Mouse (Mus musculus) heart, adult 18-20 months (tissue): ENCODE data around the gene Ccdc60. TPM values are rescaled to one million over a fixed set of nuclear protein-coding genes. Genes with fewer than 3 reads are reported as not detected.
A peak's percentile ranks its signal among the peaks of the same experiment; 100 is the strongest.
"Not testable (repeated sequence)": the region's sequence is repeated elsewhere in the genome, so short reads cannot be mapped to it uniquely, and the experiment has no call there.

Experiments
- DNase-seq, 2 experiments: peaks; one replicate each; pipeline ENCODE4 v3.0.0; 2021 to 2022; ENCODE audit warnings: mixed read lengths in 1 of 2
- long read RNA-seq, 2 experiments: library from polyadenylated mRNA; stranded (forward); transcript quantifications; one replicate each; pipeline ENCODE4 v2.0.0; 2021
- total RNA-seq, 2 experiments: library from RNA; stranded (reverse); gene quantifications; 2 replicates each; pipeline ENCODE4 v1.2.3; 2021

Gene Ccdc60
- total RNA-seq, result under 1 TPM in 1 of 2 experiments, not detected in 1; 0.08 TPM
- long read RNA-seq, experiment 1, result 0 reads
- long read RNA-seq, experiment 2, result 0 reads

DNA sequence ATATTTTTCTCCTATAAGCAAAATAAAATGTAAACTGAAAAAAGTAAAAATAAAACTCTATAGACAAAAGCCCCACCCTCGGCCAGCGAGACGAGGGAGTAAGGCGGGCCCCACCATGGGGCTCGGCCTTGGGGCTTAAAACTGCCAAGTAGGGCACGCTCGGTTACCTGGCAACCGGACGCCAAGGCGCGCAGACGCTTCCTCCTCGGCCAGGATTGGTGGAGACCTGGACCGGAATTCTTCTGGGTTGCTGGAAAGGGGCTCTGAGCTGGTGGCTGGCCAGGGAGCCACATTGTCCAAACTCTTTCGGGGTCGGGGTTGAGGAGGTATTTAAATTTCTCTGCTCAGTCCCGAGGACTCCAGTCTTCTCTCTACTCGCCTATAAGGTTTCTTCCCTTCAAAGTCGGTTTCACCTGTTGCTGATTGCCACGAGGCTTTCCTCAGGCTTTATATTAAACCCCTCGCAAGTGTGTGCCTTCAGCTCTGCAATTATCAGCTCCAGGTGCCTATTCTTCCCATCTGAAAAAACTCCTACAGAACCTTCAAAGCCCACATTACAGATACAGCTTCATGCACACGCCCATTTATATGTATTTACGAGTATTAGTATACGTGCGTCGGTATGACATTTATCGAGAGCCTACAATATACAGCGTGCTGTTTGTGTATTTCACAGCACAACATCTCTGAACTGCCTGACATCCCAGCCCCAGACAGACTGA, at the start of gene Ccdc60:
Ccdc60 (minus strand) TSS at position 137 of the 722 bp plus-strand sequence.
- DNase-seq, result no peak

DNA sequence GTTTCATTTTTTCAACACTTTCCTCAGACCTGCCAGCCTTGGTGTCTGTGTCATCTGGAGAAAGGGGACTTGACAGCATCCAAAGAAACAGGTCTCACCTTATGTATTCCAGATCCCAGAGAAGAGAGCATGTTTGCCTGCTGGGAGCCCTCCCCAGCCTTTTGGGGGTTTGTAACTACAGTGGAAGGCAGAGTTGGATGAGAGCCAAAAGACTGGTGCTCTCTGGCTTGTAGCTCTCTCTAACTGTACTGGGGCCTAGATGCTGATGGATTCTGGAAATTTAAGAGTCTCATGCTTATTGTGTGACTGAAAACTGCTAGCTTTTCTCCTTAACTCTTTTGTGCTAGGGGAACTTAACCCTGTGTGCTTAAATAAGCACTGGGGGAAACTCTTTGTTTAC, 47.4 kb upstream of the Ccdc60 start:
- no peak for DNase-seq

DNA sequence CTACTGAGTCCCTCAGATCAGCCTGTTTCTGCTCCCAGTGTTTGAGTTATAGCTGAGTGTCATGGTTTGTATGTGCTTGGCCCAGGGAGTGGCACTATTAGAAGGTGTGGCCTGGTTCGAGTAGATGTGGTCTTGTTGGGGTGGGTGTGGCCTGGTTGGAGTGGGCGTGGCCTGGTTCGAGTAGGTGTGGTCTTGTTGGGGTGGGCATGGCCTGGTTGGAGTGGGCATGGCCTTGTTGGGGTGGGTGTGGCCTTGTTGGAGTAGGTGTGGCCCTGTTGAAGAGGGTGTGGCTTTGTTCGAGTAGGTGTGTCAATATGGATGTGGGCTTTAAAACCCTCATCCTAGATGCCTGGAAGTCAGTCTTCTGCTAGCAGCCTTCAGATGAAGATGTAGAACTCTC, 40.1 kb upstream of the Ccdc60 start:
- DNase-seq, result no peak

DNA sequence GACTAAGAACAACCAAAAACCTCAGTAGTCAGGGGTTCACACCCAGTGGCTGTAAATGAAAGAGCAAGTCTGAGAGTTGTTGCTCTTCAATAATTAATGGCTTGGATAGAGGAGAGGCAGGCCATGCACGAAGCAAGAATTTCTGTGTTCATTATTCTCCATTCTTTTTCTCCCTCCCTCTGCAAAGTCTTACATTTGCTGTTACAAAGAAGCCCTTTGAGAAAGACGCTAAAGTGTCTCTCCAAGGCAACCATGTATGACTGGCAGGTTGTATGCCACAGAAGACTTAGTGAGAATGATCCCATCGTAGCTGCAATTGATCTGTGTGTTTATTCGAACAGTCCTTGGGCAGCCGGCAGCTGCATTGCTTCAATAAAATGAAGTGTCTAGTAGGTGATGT, 34.6 kb upstream of the Ccdc60 start:
- no peak for DNase-seq

DNA sequence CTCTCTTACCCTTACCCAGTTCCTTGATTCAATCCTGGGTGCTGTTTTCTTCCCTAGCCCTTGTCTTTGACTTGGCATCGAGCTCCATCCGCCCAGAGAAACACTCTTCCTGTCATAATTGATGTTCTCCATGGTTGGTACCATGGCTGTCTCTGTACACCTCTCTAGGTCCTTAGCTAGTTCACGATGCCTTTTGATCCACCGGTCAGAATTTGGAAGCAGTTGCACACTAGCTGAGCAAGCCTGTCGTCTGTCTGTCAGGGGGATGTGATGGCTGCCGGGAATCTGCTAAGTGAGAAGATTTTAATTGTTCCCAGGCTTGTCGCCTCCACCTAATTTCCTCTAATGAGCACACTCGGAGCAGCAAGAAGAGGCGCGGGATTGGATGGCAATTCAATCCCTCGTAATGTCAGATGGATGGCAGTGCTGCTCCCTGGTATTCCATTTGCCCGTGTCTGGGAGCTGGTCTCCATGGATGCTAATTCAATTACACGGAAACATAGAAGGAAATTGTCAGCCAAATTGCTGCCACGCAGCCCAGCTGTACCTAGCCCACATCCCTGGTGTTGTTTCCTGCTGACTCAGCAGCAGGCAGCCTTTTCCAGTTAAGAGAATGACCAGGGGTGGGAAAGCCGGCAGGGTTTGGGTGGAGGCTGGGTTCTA, 33.7 kb upstream of the Ccdc60 start:
- DNase-seq, result no peak

DNA sequence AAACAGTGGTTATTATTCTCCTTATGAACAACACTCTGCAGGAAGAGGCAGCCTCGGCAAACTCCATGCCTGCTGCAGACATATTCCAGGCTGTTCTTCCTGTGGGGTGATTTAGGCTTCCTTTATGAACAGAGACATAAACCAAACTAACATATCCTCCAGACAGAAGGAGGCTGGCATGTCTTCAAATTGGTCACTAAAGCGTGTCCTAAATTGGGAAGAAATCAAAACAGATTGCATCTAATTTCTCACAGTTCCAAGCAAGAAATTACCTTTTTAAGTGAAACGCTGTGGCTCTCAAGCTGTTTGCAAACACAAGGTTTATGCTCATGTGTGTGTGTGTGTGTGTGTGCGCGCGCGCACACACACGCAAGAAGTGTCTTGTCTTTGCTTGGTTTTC, 24.9 kb upstream of the Ccdc60 start:
- no peak for DNase-seq

DNA sequence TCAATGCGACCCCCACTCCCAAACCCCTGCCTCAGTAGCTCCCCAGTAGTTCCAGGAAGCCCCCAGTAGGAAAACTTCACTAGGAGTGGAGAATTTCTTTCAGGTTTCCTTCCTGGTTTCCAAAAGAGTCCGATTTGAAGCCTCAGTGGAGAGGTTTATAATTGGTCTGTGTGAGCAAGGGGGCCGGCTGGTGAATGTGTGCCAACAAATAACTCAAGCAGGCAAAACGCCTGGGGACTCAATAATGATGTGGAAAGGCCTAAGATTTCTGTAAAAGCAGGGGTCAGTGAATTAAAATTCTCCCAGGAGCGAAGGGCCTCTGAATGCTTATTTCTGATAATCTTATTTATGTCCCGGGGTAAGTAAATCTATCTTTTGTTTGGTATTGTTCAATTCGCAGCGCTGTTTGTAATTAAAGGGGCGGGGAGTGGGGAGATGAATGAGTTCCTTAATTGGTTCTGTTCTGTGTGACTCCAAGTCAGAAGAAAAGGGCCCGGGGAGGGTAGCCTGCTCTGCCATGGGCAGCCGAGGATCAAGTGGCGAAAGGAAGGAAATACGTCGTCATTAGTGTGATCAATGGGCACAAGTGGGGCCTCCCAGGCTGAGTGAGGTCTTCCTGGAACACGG, 23.4 kb upstream of the Ccdc60 start:
- no peak for DNase-seq

DNA sequence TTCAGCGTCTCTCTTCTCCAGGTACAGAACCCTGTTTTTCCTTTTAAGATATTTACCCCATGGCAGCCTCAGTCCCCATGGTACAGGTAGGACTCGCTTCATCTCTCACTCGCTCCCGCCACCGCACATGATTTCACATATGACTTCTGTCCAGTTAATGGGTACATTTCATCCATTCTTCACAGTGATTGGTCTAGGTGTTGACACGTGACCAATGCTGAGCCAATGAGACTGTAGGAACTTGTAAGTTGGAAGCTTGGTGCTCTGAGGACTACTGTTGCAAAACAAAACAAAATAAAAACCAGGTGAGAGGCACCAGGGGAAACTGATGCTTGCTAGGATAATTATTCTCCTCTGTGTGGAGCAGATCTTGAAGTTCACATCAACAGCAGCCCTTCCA, 22.9 kb upstream of the Ccdc60 start:
- DNase-seq, result no peak

DNA sequence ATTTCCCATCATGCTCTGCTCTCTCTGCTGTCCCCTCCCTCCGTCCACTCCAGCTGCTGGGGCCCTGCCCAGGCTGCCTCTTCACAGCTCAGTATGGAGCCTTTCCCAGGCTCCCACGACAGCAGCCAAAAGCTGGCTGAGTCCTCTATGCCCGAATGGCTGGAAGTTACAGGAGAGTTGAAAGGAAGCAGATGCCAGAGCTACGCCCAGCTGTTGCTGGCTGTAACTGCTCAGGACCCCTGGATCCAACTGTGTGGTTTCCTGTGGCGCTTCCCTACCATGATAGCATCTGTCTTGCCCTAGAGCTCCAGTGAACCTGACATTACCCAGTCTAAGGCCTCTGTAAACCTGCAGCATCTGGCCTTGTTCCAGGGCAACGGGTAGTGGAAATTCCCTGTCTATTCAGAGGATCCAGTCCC, 20.6 kb upstream of the Ccdc60 start:
- DNase-seq, result peak; percentile 13 to 32

DNA sequence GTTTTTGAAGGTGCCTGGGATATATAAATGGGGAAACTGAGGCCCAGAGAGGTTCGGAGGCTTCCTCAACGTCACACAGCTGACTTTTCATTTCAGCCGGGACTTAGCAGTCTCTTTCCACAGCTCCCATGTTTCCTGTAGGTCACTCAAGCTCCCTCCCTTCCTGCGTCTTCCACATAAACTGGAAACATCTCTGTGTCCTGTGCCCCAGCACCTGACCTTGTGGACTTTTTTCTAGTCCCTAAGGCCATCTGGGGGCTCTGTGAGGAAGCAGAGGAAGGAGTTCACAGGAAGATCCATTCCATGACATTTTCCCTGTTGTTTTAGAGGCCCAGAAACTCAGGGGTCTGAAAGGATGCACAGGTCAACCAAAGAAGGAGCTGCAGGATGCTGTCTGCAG, 16.8 kb upstream of the Ccdc60 start:
- DNase-seq, result no peak

DNA sequence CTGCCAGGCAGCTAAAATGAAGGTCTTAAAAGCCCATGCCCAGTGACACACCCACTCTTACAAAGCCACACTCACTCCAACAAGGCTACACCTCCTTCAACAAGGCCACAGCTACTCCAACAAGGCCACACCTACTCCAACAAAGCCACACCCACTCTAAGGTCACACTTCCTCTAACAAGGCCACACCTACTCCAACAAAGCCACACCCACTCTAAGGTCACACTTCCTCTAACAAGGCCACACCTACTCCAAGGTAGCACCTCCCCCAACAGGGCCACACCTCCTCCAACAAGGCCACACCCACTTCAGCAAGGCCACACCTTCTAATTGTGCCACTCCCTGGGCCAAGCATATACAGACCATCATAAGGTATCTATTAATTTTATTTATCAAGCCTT, 16.4 kb upstream of the Ccdc60 start:
- not testable (repeated sequence) for DNase-seq

DNA sequence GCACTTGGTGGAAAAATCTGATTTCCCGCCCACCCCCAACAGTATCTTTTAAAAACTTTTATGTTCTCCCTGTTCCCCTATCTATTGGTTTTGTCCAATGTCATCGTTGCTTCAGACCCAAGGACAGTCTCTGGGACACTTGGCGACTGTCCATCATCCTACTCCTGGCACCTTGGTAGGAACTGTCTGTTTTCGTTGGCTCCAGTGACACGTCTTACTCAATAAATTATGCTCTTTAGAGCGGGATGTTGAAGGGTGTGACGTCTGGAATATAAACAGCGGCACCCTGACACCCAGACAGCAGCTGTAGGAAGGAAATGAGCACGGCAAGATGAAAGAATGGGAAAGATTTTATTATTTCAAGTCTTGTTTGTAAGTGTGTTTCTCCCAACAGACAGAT, 12.2 kb upstream of the Ccdc60 start:
- no peak for DNase-seq

DNA sequence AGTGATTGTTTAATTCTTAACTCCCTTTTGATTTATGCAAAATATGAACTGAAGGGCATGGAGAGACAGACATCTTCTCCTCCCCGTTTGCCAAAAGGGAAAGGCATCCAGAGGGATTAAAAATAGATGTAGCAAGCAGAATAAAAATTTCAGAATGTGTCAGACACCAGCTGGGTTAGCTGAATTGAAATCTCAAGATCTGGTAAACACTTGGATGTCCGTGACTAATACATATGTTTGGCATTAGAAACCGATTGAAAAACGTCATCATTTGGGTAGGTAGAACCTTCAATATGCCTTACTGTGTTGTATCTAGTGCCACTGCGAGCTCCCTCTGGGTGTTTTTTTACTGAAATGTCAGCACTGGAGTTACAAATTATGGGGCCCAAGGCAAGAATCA, 4.7 kb upstream of the Ccdc60 start:
- DNase-seq, result no peak

DNA sequence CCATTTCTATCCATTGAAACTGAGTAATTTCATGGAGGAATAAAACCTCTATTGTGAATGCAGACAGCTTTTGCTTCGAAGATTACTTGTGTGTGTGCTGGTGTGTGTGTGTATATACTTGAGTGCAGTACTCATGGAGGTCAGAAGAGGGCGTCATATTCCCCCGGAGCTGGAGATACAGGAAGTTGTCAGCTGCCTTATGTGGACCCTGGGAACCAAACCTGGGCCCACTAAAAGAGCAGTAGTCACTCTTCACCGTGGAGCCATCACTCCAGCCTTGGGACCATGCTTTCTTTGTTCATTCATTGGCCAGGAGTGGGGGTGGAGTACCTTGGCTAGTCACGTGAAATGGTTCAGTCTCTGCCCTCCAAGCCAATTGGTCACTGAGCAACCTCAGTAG, 1.8 kb upstream of the Ccdc60 start:
- no peak for DNase-seq

DNA sequence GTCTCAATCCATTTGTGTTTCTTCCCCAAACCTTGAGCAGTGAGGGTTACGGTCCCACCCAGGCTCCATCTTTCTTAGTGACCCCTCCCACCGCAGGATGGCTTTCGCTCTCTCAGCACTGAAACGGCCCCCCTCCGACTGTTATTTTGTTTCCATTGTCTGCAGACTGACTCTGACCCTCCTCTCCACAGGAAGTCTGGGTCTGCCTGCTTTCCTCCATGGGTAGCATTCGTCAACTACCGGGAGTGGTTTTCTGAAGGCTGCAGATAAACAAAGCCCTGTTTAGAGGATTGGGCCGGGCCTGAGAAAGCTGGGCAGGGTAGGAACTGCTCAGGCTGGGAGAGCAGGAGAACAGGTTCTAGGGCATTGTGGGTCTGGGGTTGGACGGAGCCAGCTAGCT, 1.1 kb upstream of the Ccdc60 start:
- DNase-seq, result no peak

DNA sequence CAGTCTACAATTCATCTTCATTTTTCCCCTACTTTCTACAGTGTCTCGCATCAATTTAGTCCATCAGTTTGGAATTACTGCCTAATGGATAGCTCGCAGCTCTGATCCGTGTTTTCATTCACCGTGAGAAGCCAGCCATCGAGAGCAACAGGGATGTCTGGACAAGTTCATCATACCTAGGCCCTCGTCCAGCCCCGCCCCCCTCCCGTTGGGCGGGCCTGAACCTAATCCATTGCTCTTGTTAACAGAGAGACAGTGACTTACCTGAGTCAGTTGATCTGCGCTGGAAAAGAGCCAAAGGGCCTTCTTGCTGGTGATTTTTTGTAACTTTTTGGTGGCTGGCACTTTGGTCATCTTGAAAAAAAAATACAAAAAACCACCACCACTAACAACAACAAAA, 602 bp downstream of the Ccdc60 start:
- DNase-seq, result no peak

DNA sequence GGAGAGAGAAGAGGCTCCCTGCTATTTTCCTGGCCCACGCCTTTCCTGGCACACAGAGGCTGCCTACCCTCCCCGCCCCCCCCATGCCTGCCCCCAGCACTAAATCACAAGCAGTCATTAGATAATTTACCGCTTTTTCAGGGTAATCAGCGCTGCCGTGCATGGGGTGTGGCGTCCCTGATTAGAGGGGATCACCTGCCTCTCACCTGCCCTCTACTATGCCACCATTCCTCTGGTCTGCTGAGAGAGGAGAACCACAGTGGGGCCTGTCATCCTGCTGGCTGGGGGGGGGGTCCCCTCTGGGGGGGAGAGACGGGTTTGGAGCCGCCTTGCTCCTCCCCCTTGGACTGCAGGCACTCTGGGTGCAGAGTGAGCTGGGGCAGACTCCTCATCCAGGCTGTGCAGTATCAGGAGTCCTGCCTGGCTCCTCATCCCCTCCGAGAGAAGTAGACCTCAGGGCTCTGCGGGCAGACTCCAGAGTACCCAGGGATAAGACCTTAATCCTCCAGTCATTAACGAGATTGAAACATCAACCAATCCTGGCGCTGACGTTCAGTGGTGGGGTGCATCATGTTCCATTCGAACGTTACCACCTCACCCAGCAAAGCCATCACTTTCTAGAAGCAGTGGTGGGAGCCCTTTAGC, 3.1 kb downstream of the Ccdc60 start:
- DNase-seq, result no peak

DNA sequence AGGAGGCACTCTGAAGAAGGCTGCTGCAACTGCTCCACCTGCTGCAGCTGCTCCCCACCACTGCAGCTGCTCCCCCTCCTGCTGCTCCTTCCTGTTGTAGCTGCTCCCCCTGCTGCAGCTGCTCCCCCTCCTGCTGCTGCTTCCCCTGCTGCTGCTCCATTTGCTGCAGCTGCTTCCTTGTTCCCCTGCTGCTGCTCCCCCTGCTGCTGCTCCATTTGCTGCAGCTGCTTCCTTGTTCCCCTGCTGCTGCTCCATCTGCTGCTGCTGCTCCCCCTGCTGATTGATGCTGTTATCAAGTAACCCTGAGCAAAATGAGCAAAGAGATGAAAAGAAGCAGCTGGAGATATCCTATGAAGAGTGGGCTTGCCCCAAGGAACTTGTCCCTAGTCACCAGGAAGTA, 8.3 kb downstream of the Ccdc60 start:
- DNase-seq, result no peak

DNA sequence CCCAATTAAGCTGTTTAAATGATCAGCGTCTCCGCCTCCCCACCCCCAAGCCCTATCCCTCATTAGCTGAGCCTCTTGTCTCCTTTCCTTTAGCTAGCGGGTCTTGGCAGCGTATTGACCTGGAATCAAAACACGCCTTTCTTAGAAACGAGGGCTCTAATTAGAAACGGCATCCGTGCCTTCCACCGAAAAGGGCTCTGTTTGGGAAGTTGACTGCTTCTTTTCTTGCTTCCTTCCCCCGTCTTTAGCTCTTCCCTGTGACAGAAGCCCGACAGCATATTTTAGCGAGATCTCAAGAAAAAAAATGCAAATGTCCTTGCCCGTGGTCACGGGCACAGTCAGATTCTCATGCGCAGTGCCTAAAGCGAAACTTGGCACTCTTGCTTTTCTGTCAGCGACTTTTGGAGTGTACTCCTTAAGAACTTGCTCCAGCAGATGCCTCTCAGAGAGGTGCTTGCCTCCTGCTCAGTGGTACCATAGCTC, 10.3 kb downstream of the Ccdc60 start:
- DNase-seq, result no peak

DNA sequence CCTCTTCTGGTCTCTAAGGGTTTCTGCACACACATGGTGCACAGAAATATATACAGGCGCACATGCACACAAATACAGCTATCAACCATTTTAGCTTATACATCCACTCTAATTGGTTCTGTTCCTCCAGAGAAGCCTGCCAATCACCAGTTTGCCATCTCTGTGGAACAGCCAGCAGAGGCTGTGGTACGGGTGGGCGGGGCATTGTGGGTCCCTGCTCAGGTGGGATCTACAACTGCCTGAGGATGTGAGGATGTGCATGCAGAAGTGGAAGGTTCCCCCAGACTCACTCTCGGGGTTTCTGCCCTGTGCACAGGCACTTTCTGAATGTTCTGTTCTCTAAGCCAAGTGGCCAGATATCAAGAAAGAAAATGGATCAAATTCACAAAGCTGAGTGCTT, 10.8 kb downstream of the Ccdc60 start:
- no peak for DNase-seq

DNA sequence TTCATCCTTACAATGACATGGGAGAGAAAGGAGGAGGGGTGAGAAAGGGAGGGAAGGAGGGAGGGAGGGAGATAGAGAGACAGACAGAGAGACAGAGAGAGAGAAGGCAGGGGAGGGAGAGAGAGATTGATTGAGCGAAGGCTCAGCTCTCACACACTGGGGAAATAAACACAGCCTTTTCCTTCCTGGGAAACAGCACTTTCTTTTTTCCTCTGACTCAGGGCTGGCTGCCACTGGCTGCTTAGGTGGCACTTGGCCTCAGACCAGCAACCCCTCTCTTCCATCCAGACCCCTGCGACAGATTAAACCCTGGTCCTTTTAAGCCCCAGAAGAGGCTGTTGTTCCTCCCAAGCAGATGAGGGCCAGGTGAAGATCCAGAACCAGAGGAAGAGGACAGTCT, 14.0 kb downstream of the Ccdc60 start:
- DNase-seq, result no peak

DNA sequence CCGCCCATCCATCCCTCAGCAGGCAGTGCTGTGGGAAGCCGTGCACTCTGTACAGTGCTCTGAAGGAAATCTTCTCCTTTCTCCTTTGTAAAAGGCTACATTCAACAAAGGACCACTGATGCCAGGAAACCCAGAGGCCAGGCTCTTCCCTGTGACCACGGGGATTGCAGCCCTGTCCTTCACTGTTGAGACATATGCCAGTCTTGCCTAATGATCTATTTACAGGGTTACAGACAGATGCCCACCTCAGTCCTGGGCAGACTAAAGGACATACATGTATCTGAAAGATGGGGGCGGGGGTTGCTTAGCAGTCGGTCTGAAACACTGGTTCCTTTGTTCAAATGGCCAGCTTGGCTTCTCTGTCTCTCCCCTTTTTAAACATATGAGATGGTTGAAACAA, 14.4 kb downstream of the Ccdc60 start:
- DNase-seq, result no peak
